Mouse (Mus musculus) brain, embryonic 14.5 days (tissue): Measurements from ENCODE around the gene Aldh3b2. TPM values are rescaled to one million over a fixed set of nuclear protein-coding genes. Genes with fewer than 3 reads are reported as not detected.

Source experiments
- DNase-seq: peaks from one replicate; pipeline ENCODE4 v3.0.0-alpha.2; 2011; ENCODE audit warnings: low read depth
- CTCF ChIP-seq: fragments of 200-500 bp; IDR thresholded peaks from 2 replicates; pipeline ENCODE4 v1.5.1; 2012; ENCODE audit warnings: inconsistent platforms, mild to moderate bottlenecking, moderate library complexity, borderline replicate concordance; ENCODE audit not compliant: insufficient read depth, insufficient read length; ENCODE audit errors: extremely low read depth
- POLR2A ChIP-seq: fragments of 200-500 bp; IDR thresholded peaks from 2 replicates; pipeline ENCODE4 v1.6.1; 2012; ENCODE audit warnings: mild to moderate bottlenecking, inconsistent platforms, borderline replicate concordance; ENCODE audit not compliant: poor library complexity, insufficient read depth, insufficient read length, severe bottlenecking; ENCODE audit errors: extremely low read depth
- polyA plus RNA-seq: library from polyadenylated mRNA; depleted of rRNA; stranded (reverse); fragments of >200 nt; gene quantifications from 2 replicates; pipeline ENCODE4 v1.2.3, GENCODE M21; 2012; rRNA removed

Gene Aldh3b2
- polyA plus RNA-seq = 1.1 and 1.3 TPM in 2 replicates

DNA sequence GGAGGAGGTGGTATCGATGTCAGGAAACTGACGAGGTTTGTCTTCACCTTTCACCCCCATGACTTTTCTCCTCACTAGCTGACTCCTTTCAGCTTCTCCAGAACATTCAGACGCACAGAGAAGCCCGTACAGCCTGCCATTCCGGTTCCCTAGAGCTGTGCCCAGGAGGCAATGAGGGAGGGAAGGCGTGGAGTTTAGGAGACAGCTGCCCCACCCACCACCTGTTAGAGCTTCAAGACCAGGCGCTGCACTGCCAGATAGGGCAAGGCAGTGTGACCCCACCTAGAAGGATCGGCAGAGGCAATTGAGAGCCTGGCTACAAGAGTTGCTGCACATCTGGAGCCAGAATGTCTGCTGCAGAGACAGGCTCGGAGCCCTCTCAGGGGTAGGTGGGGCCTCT, at the start of gene Aldh3b2:
Gene Aldh3b2, plus strand, starts transcription at position 100 of the 400 bp plus-strand sequence.
- TF ChIP-seq POLR2A (no peak), CTCF (no peak)
- DNase-seq = no peak

- DNase-seq = no peak
- TF ChIP-seq POLR2A (no peak), CTCF (no peak)
These were observed 49.3 kb upstream of the Aldh3b2 start for GRCm38 (mm10) chr19:3922661-3923371.

DNA sequence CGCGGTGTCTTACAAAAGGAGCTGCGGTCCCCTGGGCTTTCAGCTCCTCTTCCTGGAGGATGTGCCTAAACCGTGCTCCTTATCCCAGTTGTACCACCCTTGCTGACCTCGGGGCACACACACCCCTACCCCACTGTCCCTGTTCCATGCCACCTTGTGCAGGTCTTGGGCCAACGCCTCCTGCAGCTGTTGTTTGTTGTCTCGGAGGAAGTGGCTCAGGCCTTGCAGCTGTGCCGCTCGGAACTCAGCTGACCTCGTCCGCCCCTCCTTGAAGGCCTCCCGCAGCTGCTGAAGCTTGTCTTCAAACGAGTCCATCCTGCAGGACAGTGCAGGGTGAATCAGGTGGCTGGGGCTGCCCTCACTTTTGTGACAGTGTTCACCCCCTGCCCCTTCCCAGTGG, 48.5 kb upstream of the Aldh3b2 start:
- TF ChIP-seq POLR2A = no peak
- no peak for TF ChIP-seq CTCF
- DNase-seq = no peak

GRCm38 (mm10) chr19:3924190-3924589, 47.9 kb upstream of the Aldh3b2 start:
- TF ChIP-seq POLR2A (no peak), CTCF (no peak)
- no peak for DNase-seq

DNA sequence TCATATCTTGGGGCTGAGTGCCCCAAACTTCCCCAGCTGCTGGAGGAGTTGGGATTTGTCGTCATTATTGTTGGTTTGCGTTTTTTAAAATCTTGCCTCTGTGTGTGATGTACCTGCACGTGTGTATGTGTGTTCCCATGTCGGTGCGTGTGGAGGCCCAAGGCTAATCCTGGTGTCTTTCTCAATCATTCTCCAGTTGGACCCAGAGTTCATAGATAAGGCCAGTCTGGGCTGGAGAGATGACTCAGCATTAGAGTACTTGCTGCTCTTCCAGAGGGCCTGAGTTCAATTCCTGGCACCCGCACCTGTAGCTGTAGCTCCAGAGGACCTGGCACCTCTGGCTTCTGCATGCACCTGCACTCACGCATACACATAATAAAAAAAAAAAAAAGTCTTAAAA, 47.3 kb upstream of the Aldh3b2 start:
- TF ChIP-seq CTCF (no peak), POLR2A (no peak)
- DNase-seq = no peak

- DNase-seq = no peak
- no peak for TF ChIP-seq CTCF
These were observed 46.3 kb upstream of the Aldh3b2 start for GRCm38 (mm10) chr19:3925859-3926258.

GRCm38 (mm10) chr19:3926279-3926678, 45.8 kb upstream of the Aldh3b2 start:
- TF ChIP-seq CTCF (no peak), POLR2A (no peak)
- no peak for DNase-seq

DNA sequence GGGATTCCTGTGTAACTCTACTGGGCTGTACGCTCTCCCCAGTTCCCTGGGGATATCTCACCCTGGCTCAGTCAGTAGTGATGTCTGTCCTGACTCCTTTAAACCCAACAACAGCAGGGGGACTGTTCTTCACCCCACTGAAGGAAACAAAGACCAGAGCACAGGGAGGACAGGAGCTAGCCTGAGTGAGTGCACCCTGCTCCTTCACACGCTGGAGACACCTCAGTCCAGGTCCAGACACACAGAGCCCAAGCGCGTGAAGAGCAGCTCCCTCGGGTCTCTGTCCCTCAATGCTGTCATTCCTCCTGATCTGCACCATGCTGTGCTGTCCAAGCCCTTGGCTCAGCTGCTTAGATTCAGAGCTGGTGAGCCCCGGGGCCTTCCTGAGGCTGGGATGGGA, 45.4 kb upstream of the Aldh3b2 start:
- DNase-seq = no peak
- TF ChIP-seq POLR2A = no peak
- no peak for TF ChIP-seq CTCF

GRCm38 (mm10) chr19:3927989-3928388, 44.1 kb upstream of the Aldh3b2 start:
- TF ChIP-seq CTCF = no peak
- TF ChIP-seq POLR2A = no peak
- DNase-seq = no peak

- DNase-seq = no peak
- TF ChIP-seq CTCF (no peak), POLR2A (no peak)
These were observed 43.3 kb upstream of the Aldh3b2 start for GRCm38 (mm10) chr19:3928779-3929178.

DNA sequence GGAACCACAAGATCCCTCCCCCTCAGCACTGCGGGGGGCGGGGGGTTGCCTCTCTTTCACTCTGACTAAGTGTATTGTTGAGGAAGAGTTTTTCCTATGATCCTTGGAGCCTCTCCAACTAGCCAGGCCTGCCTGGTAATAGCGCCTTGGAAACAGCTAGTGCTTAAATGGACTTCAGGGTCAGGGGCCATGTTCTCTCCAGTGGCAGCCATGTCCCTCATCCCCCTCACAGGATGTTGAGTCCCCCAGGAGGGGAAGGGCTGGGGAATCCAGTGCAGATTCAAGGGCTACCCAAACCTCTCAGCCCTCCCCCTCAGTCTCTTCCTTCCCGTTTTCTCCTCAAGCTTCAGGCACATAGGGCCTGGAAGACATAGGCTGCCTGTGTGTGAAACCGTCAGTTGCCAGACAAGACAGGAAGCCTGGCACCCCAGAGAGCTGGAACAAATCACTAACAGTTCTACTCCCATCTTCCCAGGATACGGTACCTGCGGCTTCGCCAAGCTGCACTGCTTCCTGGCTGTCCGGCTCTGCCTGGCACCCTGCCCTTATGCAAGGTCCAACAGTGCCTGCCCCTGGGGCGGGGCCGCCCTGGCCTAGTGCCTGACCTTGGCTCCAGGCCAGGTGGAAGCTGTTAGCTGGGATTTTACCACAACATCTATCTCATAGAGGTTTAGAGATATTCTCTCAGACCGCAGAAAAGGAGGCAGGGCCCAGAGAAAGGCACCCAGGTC, 42.8 kb upstream of the Aldh3b2 start, which contains the start of gene Aldh3b1:
Gene Aldh3b1, minus strand, starts transcription at position 598 of the 731 bp plus-strand sequence.
- DNase-seq = peak; percentile 72
- TF ChIP-seq CTCF (no peak), POLR2A (no peak)
